Mouse (Mus musculus) liver, embryonic 13.5 days (tissue): ENCODE results near the gene Scaf11. TPM values are rescaled to one million over a fixed set of nuclear protein-coding genes. Genes with fewer than 3 reads are reported as not detected.

Source experiments
- ATAC-seq: fragments of 200-750 bp; cut with Nextera tagmentation; 2 replicates; pipeline ENCODE4 v1.8.0; 2017; ENCODE audit warnings: low read depth, mild to moderate bottlenecking, moderate number of reproducible peaks, moderate library complexity
- DNase-seq: peaks from one replicate; pipeline ENCODE4 v3.0.0; 2022
- H3K27ac ChIP-seq: fragments of 300-500 bp; sonication (generic); 2 replicates; pipeline ENCODE4 v1.5.1; 2015; ENCODE audit warnings: moderate library complexity, mild to moderate bottlenecking, inconsistent platforms
- H3K27me3 ChIP-seq: fragments of 300-500 bp; sonication (generic); 2 replicates; pipeline ENCODE4 v1.6.1; 2015; ENCODE audit warnings: mild to moderate bottlenecking, inconsistent platforms
- H3K36me3 ChIP-seq: fragments of 300-500 bp; sonication (generic); 2 replicates; pipeline ENCODE4 v1.6.1; 2015; ENCODE audit warnings: mild to moderate bottlenecking, inconsistent platforms
- H3K4me1 ChIP-seq: fragments of 300-500 bp; sonication (generic); replicated peaks from 2 replicates; pipeline ENCODE4 v1.6.1; 2015; ENCODE audit warnings: inconsistent platforms
- H3K4me2 ChIP-seq: fragments of 300-500 bp; sonication (generic); 2 replicates; pipeline ENCODE4 v1.6.1; 2015; ENCODE audit warnings: inconsistent platforms, mild to moderate bottlenecking, moderate library complexity
- H3K4me3 ChIP-seq: fragments of 300-500 bp; sonication (generic); replicated peaks from 2 replicates; pipeline ENCODE4 v1.5.1; 2015; ENCODE audit warnings: mild to moderate bottlenecking, inconsistent platforms
- H3K9ac ChIP-seq: fragments of 300-500 bp; sonication (generic); 2 replicates; pipeline ENCODE4 v1.6.1; 2015; ENCODE audit warnings: mild to moderate bottlenecking, inconsistent platforms
- H3K9me3 ChIP-seq: fragments of 300-500 bp; sonication (generic); replicated peaks from 2 replicates; pipeline ENCODE4 v1.6.1; 2016; ENCODE audit warnings: inconsistent platforms
- WGBS: fragments of 180-500 bp; shearing (Covaris S2); methylation state at CpG from one replicate; pipeline ENCODE4 v1.1.7; 2015; ENCODE audit not compliant: insufficient replicate concordance; 5-methylcytosine and 5-hydroxymethylcytosine counted together
- polyA plus RNA-seq: library from polyadenylated mRNA; unstranded; fragments of >200 nt; fragmentation: Nextera tagmentation; extraction: Ambion mirVana; gene quantifications from 2 replicates; pipeline ENCODE4 v1.2.1, GENCODE M21; 2015

Gene Scaf11
- polyA plus RNA-seq, 1 experiment from 2014 or later: 53.4 TPM

- DNase-seq (no peak), ATAC-seq (no peak)
- H3K4me1 ChIP-seq: 0 out of 2 replicates have a peak, but pooled peaks cover 2% of the 10 kb centered on the region
- no peaks in the 10 kb centered on the region for H3K9me3 ChIP-seq
- H3K27me3 ChIP-seq: no peaks in the 10 kb centered on the region
- WGBS: 82% methylated on average over 8 of the region's 8 CpGs
- no peak overlapping the region for H3K4me3 ChIP-seq
- peaks cover 66% of the 10 kb centered on the region for H3K36me3 ChIP-seq
- no peak overlapping the region for H3K9ac ChIP-seq
- no peak overlapping the region for H3K4me2 ChIP-seq
- H3K27ac ChIP-seq: no peak overlapping the region
Observed at GRCm38 (mm10) chr15:96396641-96397344, 63.9 kb downstream of the Scaf11 start.

- no peak for ATAC-seq
- Histone ChIP-seq H3K27me3 (no peaks in the 10 kb centered on the region), H3K9me3 (no peaks in the 10 kb centered on the region), H3K4me1 (0 out of 2 replicates have a peak, but pooled peaks cover 1% of the 10 kb centered on the region), H3K27ac (no peak overlapping the region), H3K36me3 (peaks cover 69% of the 10 kb centered on the region), H3K9ac (no peak overlapping the region), H3K4me3 (no peak overlapping the region), H3K4me2 (no peak overlapping the region)
- DNase-seq: no peak
- 93% methylated on average over 6 of the region's 6 CpGs for WGBS
Observed at GRCm38 (mm10) chr15:96395071-96395470, 65.6 kb downstream of the Scaf11 start.

- Histone ChIP-seq H3K4me3 (no peak overlapping the region), H3K36me3 (peaks cover 67% of the 10 kb centered on the region), H3K9me3 (no peaks in the 10 kb centered on the region), H3K27ac (no peak overlapping the region), H3K4me2 (no peak overlapping the region), H3K4me1 (no peaks in the 10 kb centered on the region), H3K27me3 (no peaks in the 10 kb centered on the region), H3K9ac (no peak overlapping the region)
- no peak for DNase-seq
- no peak for ATAC-seq
- 92% methylated on average over 3 of the region's 3 CpGs for WGBS
Observed at GRCm38 (mm10) chr15:96392878-96393277, 67.8 kb downstream of the Scaf11 start.

- peaks cover 48% of the 10 kb centered on the region for H3K36me3 ChIP-seq
- H3K4me1 ChIP-seq: no peaks in the 10 kb centered on the region
- H3K4me3 ChIP-seq: no peak overlapping the region
- 80% methylated on average over 1 of the region's 1 CpGs for WGBS
- no peak overlapping the region for H3K9ac ChIP-seq
- no peak for DNase-seq
- no peak overlapping the region for H3K4me2 ChIP-seq
- H3K9me3 ChIP-seq: no peaks in the 10 kb centered on the region
- H3K27me3 ChIP-seq: no peaks in the 10 kb centered on the region
- H3K27ac ChIP-seq: no peak overlapping the region
- no peak for ATAC-seq
Observed at GRCm38 (mm10) chr15:96388565-96388964, 72.1 kb downstream of the Scaf11 start.

- H3K36me3 ChIP-seq: peaks cover 64% of the 10 kb centered on the region
- no peaks in the 10 kb centered on the region for H3K27me3 ChIP-seq
- 82% methylated on average over 11 of the region's 11 CpGs for WGBS
- DNase-seq: no peak
- no peak for ATAC-seq
- H3K9me3 ChIP-seq: no peaks in the 10 kb centered on the region
- no peak overlapping the region for H3K4me2 ChIP-seq
- H3K9ac ChIP-seq: no peak overlapping the region
- no peaks in the 10 kb centered on the region for H3K4me1 ChIP-seq
- H3K27ac ChIP-seq: no peak overlapping the region
- H3K4me3 ChIP-seq: no peak overlapping the region
Observed at GRCm38 (mm10) chr15:96382223-96382622, 78.4 kb downstream of the Scaf11 start.

GRCm38 (mm10) chr15:96377701-96378100 is 82.9 kb downstream of the Scaf11 start:
- H3K4me1 ChIP-seq: no peaks in the 10 kb centered on the region
- no peaks in the 10 kb centered on the region for H3K9me3 ChIP-seq
- H3K9ac ChIP-seq: no peak overlapping the region
- H3K27ac ChIP-seq: no peak overlapping the region
- 89% methylated on average over 7 of the region's 7 CpGs for WGBS
- no peak overlapping the region for H3K4me3 ChIP-seq
- ATAC-seq (no peak), DNase-seq (no peak)
- H3K36me3 ChIP-seq: peaks cover 73% of the 10 kb centered on the region
- no peaks in the 10 kb centered on the region for H3K27me3 ChIP-seq
- H3K4me2 ChIP-seq: no peak overlapping the region

GRCm38 (mm10) chr15:96377263-96377662 is 83.4 kb downstream of the Scaf11 start:
- Histone ChIP-seq H3K9me3 (no peaks in the 10 kb centered on the region), H3K4me2 (no peak overlapping the region), H3K4me1 (no peaks in the 10 kb centered on the region), H3K4me3 (no peak overlapping the region), H3K36me3 (peaks cover 73% of the 10 kb centered on the region), H3K9ac (no peak overlapping the region), H3K27ac (no peak overlapping the region), H3K27me3 (no peaks in the 10 kb centered on the region)
- DNase-seq (no peak), ATAC-seq (no peak)
- WGBS: 81% methylated on average over 5 of the region's 5 CpGs

GRCm38 (mm10) chr15:96376214-96376613 is 84.4 kb downstream of the Scaf11 start:
- H3K4me2 ChIP-seq: no peak overlapping the region
- WGBS: 77% methylated on average over 2 of the region's 2 CpGs
- no peaks in the 10 kb centered on the region for H3K4me1 ChIP-seq
- no peaks in the 10 kb centered on the region for H3K9me3 ChIP-seq
- H3K27ac ChIP-seq: no peak overlapping the region
- no peak overlapping the region for H3K9ac ChIP-seq
- ATAC-seq (no peak), DNase-seq (no peak)
- no peak overlapping the region for H3K4me3 ChIP-seq
- H3K27me3 ChIP-seq: no peaks in the 10 kb centered on the region
- peaks cover 76% of the 10 kb centered on the region for H3K36me3 ChIP-seq

- peaks cover 86% of the 10 kb centered on the region for H3K36me3 ChIP-seq
- H3K4me2 ChIP-seq: no peak overlapping the region
- H3K27ac ChIP-seq: no peak overlapping the region
- no peak for ATAC-seq
- DNase-seq: no peak
- no peaks in the 10 kb centered on the region for H3K27me3 ChIP-seq
- no peaks in the 10 kb centered on the region for H3K9me3 ChIP-seq
- H3K4me3 ChIP-seq: no peak overlapping the region
- 83% methylated on average over 5 of the region's 5 CpGs for WGBS
- H3K4me1 ChIP-seq: no peaks in the 10 kb centered on the region
- no peak overlapping the region for H3K9ac ChIP-seq
Observed at GRCm38 (mm10) chr15:96373161-96373560, 87.5 kb downstream of the Scaf11 start.

GRCm38 (mm10) chr15:96372628-96373027 is 88.0 kb downstream of the Scaf11 start:
- 90% methylated on average over 6 of the region's 6 CpGs for WGBS
- H3K9me3 ChIP-seq: no peaks in the 10 kb centered on the region
- H3K9ac ChIP-seq: no peak overlapping the region
- H3K4me1 ChIP-seq: no peaks in the 10 kb centered on the region
- no peaks in the 10 kb centered on the region for H3K27me3 ChIP-seq
- ATAC-seq (no peak), DNase-seq (no peak)
- H3K36me3 ChIP-seq: peaks cover 86% of the 10 kb centered on the region
- H3K4me2 ChIP-seq: no peak overlapping the region
- no peak overlapping the region for H3K4me3 ChIP-seq
- no peak overlapping the region for H3K27ac ChIP-seq

- DNase-seq (no peak), ATAC-seq (no peak)
- no peaks in the 10 kb centered on the region for H3K4me1 ChIP-seq
- H3K36me3 ChIP-seq: peaks cover 81% of the 10 kb centered on the region
- WGBS: 92% methylated on average over 18 of the region's 18 CpGs
- no peak overlapping the region for H3K4me3 ChIP-seq
- no peak overlapping the region for H3K4me2 ChIP-seq
- H3K9ac ChIP-seq: no peak overlapping the region
- no peaks in the 10 kb centered on the region for H3K27me3 ChIP-seq
- H3K9me3 ChIP-seq: no peaks in the 10 kb centered on the region
- H3K27ac ChIP-seq: no peak overlapping the region
Observed at GRCm38 (mm10) chr15:96371311-96371710, 89.3 kb downstream of the Scaf11 start.
